Mouse (Mus musculus): ENCODE results near the gene P2ry14. TPM values are rescaled to one million over a fixed set of nuclear protein-coding genes. Genes with fewer than 3 reads are reported as not detected.

P2ry14 gene
- polyA plus RNA-seq, 1 experiment from 2014 or later, result 2.5 TPM

DNA sequence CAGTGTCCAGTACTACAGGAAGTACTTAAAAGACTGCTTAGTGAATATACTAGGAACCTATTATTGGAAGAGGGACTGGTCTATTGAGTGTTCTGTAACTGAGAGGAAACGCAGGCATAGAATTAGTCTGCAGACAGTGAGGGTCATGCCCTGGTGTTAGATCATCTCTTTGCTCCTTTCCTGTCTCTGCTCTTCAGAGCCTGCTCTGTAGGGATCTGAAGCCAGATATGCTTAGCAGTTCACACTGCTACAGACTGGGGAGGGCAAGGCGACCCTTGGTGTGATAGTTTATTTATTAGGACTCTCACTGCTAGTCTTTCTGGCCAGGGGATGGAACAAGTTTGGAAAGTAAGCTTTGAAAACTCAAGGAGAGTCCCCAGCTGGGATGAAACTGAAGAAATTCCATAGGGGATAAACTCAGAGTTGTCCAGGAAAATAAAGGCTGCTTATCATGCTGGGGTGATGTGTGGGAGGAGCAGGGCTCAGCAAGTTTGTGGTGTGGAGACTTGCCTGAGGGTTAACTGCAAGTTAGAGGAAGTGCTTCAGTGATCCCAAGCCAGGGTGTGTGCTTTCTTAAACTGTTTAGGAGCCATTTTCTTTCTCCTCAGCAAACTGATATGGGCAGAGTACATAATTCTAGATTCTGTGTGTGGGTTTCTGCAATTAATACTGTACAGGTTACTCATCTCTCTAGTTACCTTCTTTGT lies 16.7 kb upstream of the P2ry14 start:
- ATAC-seq (replicated peaks; ENCODE audit: insufficient number of reproducible peaks, insufficient read depth, low FRiP score, low read depth), result 0 out of 2 replicates have a peak, but pooled peaks have one; percentile 50
- WGBS, result 30% methylated on average over 2 of the region's 2 CpGs
- H3K27ac ChIP-seq, result peak overlapping the region; percentile 0; the same call in 1 of the 2 replicates

GRCm38 (mm10) chr3:59169215-59169614 lies 15.8 kb upstream of the P2ry14 start:
- H3K4me1 ChIP-seq (replicated peaks), result 0 out of 2 replicates have a peak, but pooled peaks cover 7% of the 10 kb centered on the region
- ATAC-seq (replicated peaks; ENCODE audit: insufficient number of reproducible peaks, insufficient read depth, low FRiP score, low read depth), result no peak
- H3K9ac ChIP-seq, result no peak overlapping the region
- H3K4me3 ChIP-seq, result no peak overlapping the region
- no peaks in the 10 kb centered on the region for H3K27me3 ChIP-seq
- H3K9me3 ChIP-seq (replicated peaks), result no peaks in the 10 kb centered on the region
- WGBS, result 79% methylated on average over 4 of the region's 4 CpGs
- no peaks in the 10 kb centered on the region for H3K36me3 ChIP-seq
- H3K4me2 ChIP-seq, result no peak overlapping the region
- no peak overlapping the region for H3K27ac ChIP-seq

More for the DNA sequence above, 16.7 kb upstream of the P2ry14 start:
- Histone ChIP-seq H3K27me3 (no peaks in the 10 kb centered on the region), H3K4me3 (no peak overlapping the region), H3K36me3 (no peaks in the 10 kb centered on the region), H3K9me3 (replicated peaks) (no peaks in the 10 kb centered on the region), H3K4me1 (replicated peaks) (0 out of 2 replicates have a peak, but pooled peaks cover 7% of the 10 kb centered on the region), H3K9ac (no peak overlapping the region), H3K4me2 (no peak overlapping the region)

DNA sequence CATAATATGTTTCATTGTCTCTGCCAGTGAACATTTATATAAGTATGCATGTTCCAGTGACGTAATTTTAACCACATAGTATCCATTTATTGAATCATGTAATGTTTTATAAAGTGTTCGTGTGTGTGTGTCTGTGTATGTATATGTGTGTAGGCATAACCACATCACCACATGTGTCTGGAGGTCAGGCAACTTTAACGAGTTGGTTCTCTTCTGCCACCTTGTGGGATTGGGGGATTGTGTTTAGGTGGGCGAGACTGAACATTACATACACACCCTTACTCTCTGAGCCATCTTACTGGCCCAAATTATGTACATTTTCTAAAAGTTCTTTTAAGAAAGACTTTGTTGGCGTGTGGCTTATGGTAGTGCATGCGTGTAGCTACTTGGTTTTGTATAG lies 15.1 kb upstream of the P2ry14 start:
- Histone ChIP-seq H3K36me3 (no peaks in the 10 kb centered on the region), H3K9me3 (replicated peaks) (no peaks in the 10 kb centered on the region), H3K4me3 (no peak overlapping the region), H3K4me1 (replicated peaks) (0 out of 2 replicates have a peak, but pooled peaks cover 7% of the 10 kb centered on the region), H3K27me3 (no peaks in the 10 kb centered on the region), H3K27ac (no peak overlapping the region), H3K4me2 (no peak overlapping the region), H3K9ac (no peak overlapping the region)
- 85% methylated on average over 6 of the region's 6 CpGs for WGBS
- ATAC-seq (replicated peaks; ENCODE audit: insufficient number of reproducible peaks, insufficient read depth, low FRiP score, low read depth), result no peak

GRCm38 (mm10) chr3:59167417-59168054 lies 14.1 kb upstream of the P2ry14 start:
- ATAC-seq (replicated peaks; ENCODE audit: insufficient number of reproducible peaks, insufficient read depth, low FRiP score, low read depth), result no peak
- no peaks in the 10 kb centered on the region for H3K27me3 ChIP-seq
- H3K4me2 ChIP-seq, result no peak overlapping the region
- WGBS, result 68% methylated on average over 2 of the region's 2 CpGs
- no peak overlapping the region for H3K4me3 ChIP-seq
- no peak overlapping the region for H3K9ac ChIP-seq
- no peaks in the 10 kb centered on the region for H3K9me3 ChIP-seq (replicated peaks)
- H3K27ac ChIP-seq, result 0 out of 2 replicates have a peak overlapping the region, but pooled peaks have one; percentile 31
- 0 out of 2 replicates have a peak, but pooled peaks cover 7% of the 10 kb centered on the region for H3K4me1 ChIP-seq (replicated peaks)
- no peaks in the 10 kb centered on the region for H3K36me3 ChIP-seq

- no peak for ATAC-seq (replicated peaks; ENCODE audit: insufficient number of reproducible peaks, insufficient read depth, low FRiP score, low read depth)
- H3K4me2 ChIP-seq, result no peak overlapping the region
- H3K4me3 ChIP-seq, result no peak overlapping the region
- WGBS, result 85% methylated on average over 1 of the region's 1 CpGs
- H3K27me3 ChIP-seq, result no peaks in the 10 kb centered on the region
- no peaks in the 10 kb centered on the region for H3K36me3 ChIP-seq
- H3K9me3 ChIP-seq (replicated peaks), result no peaks in the 10 kb centered on the region
- no peak overlapping the region for H3K9ac ChIP-seq
- no peak overlapping the region for H3K27ac ChIP-seq
- no peaks in the 10 kb centered on the region for H3K4me1 ChIP-seq (replicated peaks)
These were observed 7.0 kb upstream of the P2ry14 start for GRCm38 (mm10) chr3:59160465-59160864.

- no peak for ATAC-seq (replicated peaks; ENCODE audit: insufficient number of reproducible peaks, insufficient read depth, low FRiP score, low read depth)
- H3K36me3 ChIP-seq, result no peaks in the 10 kb centered on the region
- no peaks in the 10 kb centered on the region for H3K4me1 ChIP-seq (replicated peaks)
- no peaks in the 10 kb centered on the region for H3K9me3 ChIP-seq (replicated peaks)
- H3K4me2 ChIP-seq, result no peak overlapping the region
- 87% methylated on average over 5 of the region's 5 CpGs for WGBS
- no peak overlapping the region for H3K27ac ChIP-seq
- H3K9ac ChIP-seq, result no peak overlapping the region
- no peak overlapping the region for H3K4me3 ChIP-seq
- no peaks in the 10 kb centered on the region for H3K27me3 ChIP-seq
These were observed 3.6 kb upstream of the P2ry14 start for GRCm38 (mm10) chr3:59157048-59157447.

DNA sequence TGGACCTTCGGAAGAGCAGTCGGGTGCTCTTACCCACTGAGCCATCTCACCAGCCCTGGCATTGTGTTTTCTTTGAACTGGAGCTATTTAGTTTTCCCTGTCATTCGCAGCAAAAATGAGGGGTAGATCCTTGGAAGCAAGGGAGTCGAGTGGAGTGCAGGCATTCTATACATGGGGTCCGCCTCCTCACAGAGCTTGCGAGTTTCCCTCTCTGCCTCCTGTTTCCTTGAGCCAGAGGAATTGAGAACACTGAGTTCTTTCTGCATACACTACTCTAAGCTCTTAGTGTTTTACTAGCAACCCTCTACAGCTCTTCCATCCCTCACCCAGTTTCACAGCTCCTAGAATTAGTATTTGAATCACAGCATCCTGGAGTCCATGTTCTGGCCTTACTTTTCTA lies 2.0 kb upstream of the P2ry14 start:
- Histone ChIP-seq H3K27me3 (no peaks in the 10 kb centered on the region), H3K9ac (no peak overlapping the region), H3K9me3 (replicated peaks) (no peaks in the 10 kb centered on the region), H3K36me3 (no peaks in the 10 kb centered on the region), H3K4me3 (no peak overlapping the region), H3K4me2 (no peak overlapping the region), H3K4me1 (replicated peaks) (no peaks in the 10 kb centered on the region), H3K27ac (no peak overlapping the region)
- ATAC-seq (replicated peaks; ENCODE audit: insufficient number of reproducible peaks, insufficient read depth, low FRiP score, low read depth), result no peak
- WGBS, result 90% methylated on average over 6 of the region's 6 CpGs

GRCm38 (mm10) chr3:59154888-59155287 lies 1.5 kb upstream of the P2ry14 start:
- H3K27me3 ChIP-seq, result no peaks in the 10 kb centered on the region
- no peak overlapping the region for H3K4me2 ChIP-seq
- H3K4me1 ChIP-seq (replicated peaks), result no peaks in the 10 kb centered on the region
- H3K36me3 ChIP-seq, result no peaks in the 10 kb centered on the region
- no peak overlapping the region for H3K4me3 ChIP-seq
- H3K27ac ChIP-seq, result no peak overlapping the region
- WGBS, result 84% methylated on average over 2 of the region's 2 CpGs
- ATAC-seq (replicated peaks; ENCODE audit: insufficient number of reproducible peaks, insufficient read depth, low FRiP score, low read depth), result no peak
- no peaks in the 10 kb centered on the region for H3K9me3 ChIP-seq (replicated peaks)
- no peak overlapping the region for H3K9ac ChIP-seq

DNA sequence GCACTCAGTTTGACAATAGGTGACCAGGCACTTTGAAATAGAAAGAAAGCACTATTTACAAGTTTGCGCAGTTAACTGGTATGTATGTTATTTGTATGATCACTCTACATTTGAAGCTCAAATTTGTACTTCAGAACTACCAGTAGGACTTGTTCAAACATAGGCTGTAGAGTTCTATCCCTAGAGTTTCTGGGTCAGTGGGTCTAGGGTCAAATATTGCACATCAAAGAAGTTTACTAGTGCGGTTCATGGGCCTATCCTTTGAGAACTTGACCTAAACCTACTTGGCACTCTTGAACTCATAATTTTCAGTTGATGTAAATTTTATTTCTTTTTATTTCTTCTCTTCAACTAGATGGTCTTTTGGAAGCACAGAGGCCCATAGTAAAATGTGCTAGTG lies 2.8 kb downstream of the P2ry14 start:
- WGBS, result 93% methylated on average over 2 of the region's 2 CpGs
- no peak overlapping the region for H3K27ac ChIP-seq
- H3K4me3 ChIP-seq, result no peak overlapping the region
- no peaks in the 10 kb centered on the region for H3K9me3 ChIP-seq (replicated peaks)
- no peak overlapping the region for H3K4me2 ChIP-seq
- no peak overlapping the region for H3K9ac ChIP-seq
- no peaks in the 10 kb centered on the region for H3K27me3 ChIP-seq
- no peak for ATAC-seq (replicated peaks; ENCODE audit: insufficient number of reproducible peaks, insufficient read depth, low FRiP score, low read depth)
- no peaks in the 10 kb centered on the region for H3K4me1 ChIP-seq (replicated peaks)
- no peaks in the 10 kb centered on the region for H3K36me3 ChIP-seq

GRCm38 (mm10) chr3:59149646-59150045 lies 3.8 kb downstream of the P2ry14 start:
- Histone ChIP-seq H3K4me3 (no peak overlapping the region), H3K9me3 (replicated peaks) (no peaks in the 10 kb centered on the region), H3K27me3 (no peaks in the 10 kb centered on the region), H3K9ac (no peak overlapping the region), H3K36me3 (no peaks in the 10 kb centered on the region), H3K27ac (no peak overlapping the region), H3K4me1 (replicated peaks) (no peaks in the 10 kb centered on the region), H3K4me2 (no peak overlapping the region)
- no peak for ATAC-seq (replicated peaks; ENCODE audit: insufficient number of reproducible peaks, insufficient read depth, low FRiP score, low read depth)

- H3K27ac ChIP-seq, result no peak overlapping the region
- no peaks in the 10 kb centered on the region for H3K36me3 ChIP-seq
- ATAC-seq (replicated peaks; ENCODE audit: insufficient number of reproducible peaks, insufficient read depth, low FRiP score, low read depth), result 0 out of 2 replicates have a peak, but pooled peaks have one; percentile 43
These were observed 8.2 kb downstream of the P2ry14 start for GRCm38 (mm10) chr3:59145194-59145593.

More at GRCm38 (mm10) chr3:59145194-59145593, 8.2 kb downstream of the P2ry14 start:
- no peaks in the 10 kb centered on the region for H3K9me3 ChIP-seq (replicated peaks)
- H3K27me3 ChIP-seq, result no peaks in the 10 kb centered on the region
- 66% methylated on average over 5 of the region's 5 CpGs for WGBS
- peaks cover 10% of the 10 kb centered on the region for H3K4me1 ChIP-seq (replicated peaks)
- H3K4me3 ChIP-seq, result no peak overlapping the region
- no peak overlapping the region for H3K9ac ChIP-seq
- H3K4me2 ChIP-seq, result no peak overlapping the region
